Mouse (Mus musculus) gastrocnemius, adult 2 months (tissue): ENCODE results near the gene Cd86. TPM values are rescaled to one million over a fixed set of nuclear protein-coding genes. Genes with fewer than 3 reads are reported as not detected.

ENCODE experiments used
- DNase-seq: peaks from one replicate; pipeline ENCODE4 v3.0.0; 2022
- H3K27ac ChIP-seq: fragments of 200-600 bp; 2 replicates; pipeline ENCODE4 v1.8.1; 2022; ENCODE audit warnings: mild to moderate bottlenecking
- H3K4me3 ChIP-seq: fragments of 200-600 bp; 2 replicates; pipeline ENCODE4 v1.8.1; 2022; ENCODE audit warnings: mild to moderate bottlenecking, moderate library complexity
- CTCF ChIP-seq: fragments of 200-600 bp; IDR thresholded peaks from 2 replicates; pipeline ENCODE4 v1.8.1; 2022; ENCODE audit warnings: antibody characterized with exemption, mild to moderate bottlenecking, moderate library complexity
- intact Hi-C: fragments of 180-260 bp; cut with DNase I; formaldehyde crosslinking; loops from one replicate; pipeline ENCODE4 v1.15.1; 2025
- total RNA-seq, 2 experiments: library from RNA; stranded (reverse); gene quantifications; 2 replicates each; pipeline ENCODE4 v1.2.3; 2021

Gene Cd86
- total RNA-seq, 2 experiments from 2014 or later: 0.13 to 0.17 TPM

DNA sequence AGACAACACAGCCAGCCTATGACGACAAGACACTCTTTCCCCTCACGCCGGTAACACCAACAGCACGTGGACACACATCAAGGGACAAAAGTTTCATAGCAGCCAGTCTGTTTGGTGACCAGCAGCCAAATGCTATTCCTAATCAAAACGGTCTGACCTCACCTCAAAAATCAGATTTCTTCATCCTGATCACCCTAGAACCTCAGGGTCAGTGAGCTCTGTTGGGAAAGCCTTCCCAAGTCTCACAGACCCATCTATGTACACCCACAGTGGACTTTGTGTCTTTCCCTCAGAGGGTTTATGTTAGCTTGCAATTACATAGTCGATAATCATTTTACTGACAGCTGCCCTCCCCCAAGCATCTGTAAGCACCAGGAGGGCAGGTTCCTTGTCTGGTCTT, 106.3 kb downstream of the Cd86 start:
- intact Hi-C loops: no loop called here
- TF ChIP-seq CTCF: no peak
- DNase-seq: no peak
- Histone ChIP-seq H3K4me3 (no peak overlapping the region), H3K27ac (no peak overlapping the region)

DNA sequence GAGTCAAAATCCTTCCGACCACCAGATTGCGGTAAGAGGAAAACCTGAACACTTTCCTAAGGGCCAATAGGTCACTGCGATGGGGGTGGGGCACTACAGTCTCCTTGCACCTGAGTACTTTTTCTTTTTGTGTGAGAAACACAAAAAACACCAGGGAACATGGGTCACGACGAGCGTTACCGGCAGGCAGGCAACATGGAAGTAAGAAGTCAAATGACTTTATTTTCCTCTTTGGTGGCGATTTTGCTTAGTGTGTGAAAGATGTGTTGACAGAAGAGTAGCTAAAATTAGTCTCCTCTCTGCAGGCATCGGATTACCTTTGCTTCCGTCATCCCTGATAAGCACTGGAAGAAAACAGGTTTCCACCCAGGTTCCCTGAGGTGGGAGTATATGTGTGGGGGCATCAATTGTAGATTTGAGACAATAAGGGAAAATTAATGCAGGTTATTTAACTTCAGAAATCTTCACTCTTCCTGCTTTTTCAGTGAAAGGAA, 110.2 kb downstream of the Cd86 start:
- no peak for TF ChIP-seq CTCF
- intact Hi-C loops: no loop called here
- H3K27ac ChIP-seq: peak overlapping the region; percentile 66

More for the DNA sequence above, 110.2 kb downstream of the Cd86 start:
- no peak for DNase-seq
- H3K4me3 ChIP-seq: no peak overlapping the region

Other genes starting within 250 kb of the Cd86 start
- not detected for gene Stfa3, start 210.7 kb downstream of the Cd86 start, total RNA-seq
- gene Casr, start 103.9 kb downstream of the Cd86 start, total RNA-seq: 1 to 10 TPM; 1.7 to 2.5 TPM
- gene Ildr1, start 27.9 kb upstream of the Cd86 start, total RNA-seq: under 1 TPM in 1 of 2 experiments, not detected in 1; 0.14 TPM
- gene Slc15a2, start 118.9 kb upstream of the Cd86 start, total RNA-seq: 1 to 10 TPM; 2.3 to 3.8 TPM
- 1 to 10 TPM; 5.8 to 5.9 TPM for gene Iqcb1, start 162.3 kb upstream of the Cd86 start, total RNA-seq
- under 1 TPM in 1 of 2 experiments, not detected in 1; 0.25 TPM for gene Eaf2, start 208.9 kb upstream of the Cd86 start, total RNA-seq
- 10 to 100 TPM; 17.7 to 28.9 TPM for gene Golgb1, start 209.1 kb upstream of the Cd86 start, total RNA-seq